Mouse (Mus musculus) ovary, adult 18-20 months (tissue): Measurements from ENCODE around the gene Clstn3.
"Not testable (repeated sequence)": the region's sequence is repeated elsewhere in the genome, so short reads cannot be mapped to it uniquely, and the experiment has no call there.

Experiments
- DNase-seq: peaks from one replicate; pipeline ENCODE4 v3.0.0; 2022; ENCODE audit warnings: low spot score, mixed read lengths

The Clstn3 gene

DNA sequence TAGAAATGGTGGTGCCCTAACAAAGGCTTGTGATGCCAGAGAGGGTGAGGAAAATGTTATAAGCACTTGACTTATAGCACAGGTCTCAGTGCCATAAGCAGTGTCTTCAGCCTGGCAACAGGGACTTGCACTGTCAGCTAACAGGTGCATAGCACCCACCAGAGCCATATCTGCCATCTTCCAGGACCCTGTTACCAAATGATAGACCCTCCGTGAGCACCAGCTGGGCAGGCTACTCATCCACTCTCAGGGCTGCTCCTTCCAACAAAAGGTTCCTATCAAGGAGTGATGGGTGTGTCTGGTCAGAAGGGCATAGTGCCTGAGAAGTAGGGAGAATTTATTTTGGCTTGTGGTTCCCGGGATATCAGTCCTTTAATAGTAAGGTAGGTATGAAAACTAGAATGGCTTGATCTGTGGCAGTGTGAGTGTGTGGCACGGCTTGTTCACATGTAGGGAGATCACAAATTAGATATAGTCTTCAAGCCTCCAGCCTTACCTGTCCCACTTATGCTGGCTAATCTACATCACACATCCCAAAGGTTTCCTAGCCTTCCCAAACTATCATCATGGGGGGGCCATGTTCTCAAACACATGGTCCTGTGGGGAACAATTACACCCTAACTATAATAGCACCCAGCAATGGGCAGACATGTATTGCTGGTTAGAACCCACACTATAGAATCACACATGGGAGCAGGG lies 14.4 kb upstream of the Clstn3 start:
- DNase-seq = no peak

DNA sequence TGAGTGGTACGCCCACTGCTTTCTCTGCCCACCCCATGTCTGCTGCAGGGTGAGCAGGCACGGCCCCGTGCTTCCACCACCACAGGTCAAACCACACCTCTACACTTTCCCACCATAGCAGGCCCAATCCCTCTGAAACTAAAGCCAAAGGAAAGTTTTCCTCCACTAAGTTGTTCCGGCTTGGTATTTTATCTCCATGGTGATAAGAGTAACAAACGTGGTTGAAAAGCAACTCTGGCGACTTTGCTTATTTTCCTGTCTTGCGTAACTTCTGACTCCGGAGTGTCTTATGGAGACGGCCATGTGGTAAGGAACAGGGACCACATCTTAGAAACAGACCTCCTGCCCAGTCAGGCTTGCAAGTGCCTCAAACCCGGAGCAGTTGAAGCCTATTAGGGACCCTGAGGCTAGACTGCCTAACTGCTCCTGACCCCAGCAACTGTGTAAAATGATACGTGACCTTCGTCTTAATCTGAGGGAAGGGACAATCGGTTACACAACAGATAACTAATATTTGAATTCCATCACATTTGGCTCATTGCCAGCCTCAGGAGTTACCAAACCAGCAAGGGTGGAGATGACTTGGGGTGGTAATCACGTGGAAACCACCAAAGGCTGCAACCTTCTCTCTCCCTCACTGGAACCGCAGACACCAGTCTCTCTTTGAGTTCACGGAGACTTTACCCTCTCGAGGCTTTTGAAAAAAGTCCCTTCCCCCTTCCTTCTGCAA lies 13.5 kb upstream of the Clstn3 start:
- DNase-seq = no peak

DNA sequence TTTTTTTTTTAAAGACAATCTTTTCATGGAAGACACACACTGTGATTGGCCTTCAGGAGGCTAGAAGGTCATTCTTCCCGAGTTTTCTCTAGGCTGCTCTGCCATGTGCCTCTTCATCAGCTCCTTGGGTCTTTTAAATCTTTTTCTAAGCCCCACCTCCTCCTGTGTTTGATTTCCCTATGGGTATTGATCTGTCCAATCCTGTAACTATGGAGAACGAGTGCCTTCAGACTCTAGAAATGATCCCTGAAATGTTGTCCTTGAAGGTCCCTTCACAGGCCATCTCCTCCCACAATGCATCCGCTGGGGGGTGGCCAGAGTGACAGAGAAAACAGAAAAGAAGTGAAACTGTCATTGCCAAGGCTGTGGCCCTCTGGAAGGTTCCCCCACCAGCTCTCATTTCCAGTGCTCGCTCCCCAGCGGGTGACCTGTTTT lies 12.6 kb upstream of the Clstn3 start:
- no peak for DNase-seq

DNA sequence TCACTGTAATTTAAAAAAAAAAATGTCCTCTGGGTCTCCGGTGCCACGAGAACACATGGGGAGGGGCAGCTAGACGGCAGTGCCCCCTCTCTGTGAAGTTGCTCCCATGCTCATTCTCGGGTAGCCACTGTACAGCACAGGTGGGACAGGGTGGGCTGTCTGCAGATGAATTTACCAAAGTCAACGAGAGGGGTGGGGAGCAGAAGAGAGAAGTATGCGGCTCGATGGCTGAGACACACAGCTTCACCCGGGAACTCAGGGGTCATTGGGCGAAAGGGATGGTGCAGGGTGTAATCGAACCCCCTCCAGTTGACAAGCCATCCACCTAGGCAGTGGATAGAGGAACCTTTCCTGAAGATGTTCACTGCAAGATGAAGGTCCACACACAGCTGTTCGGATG lies 12.2 kb upstream of the Clstn3 start:
- DNase-seq = no peak

DNA sequence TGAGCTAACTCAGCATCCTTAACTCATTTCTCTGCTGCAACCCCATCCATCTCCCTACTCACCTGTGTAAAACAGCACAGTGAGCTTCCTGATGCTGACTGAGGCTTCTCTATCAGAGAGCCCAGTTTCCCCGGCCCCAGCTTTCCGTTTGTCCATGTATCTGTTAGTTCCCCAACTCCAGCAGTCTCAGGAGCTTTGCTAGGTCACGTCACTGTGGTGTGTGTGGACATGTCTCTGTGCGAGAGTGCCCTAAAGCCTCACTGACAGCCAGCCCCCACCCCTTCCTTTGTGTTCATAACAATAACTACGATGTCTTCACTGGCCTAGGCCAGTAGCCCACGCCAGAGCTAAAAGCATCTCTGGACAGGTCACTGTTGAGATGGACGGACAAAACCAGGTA lies 11.6 kb upstream of the Clstn3 start:
- DNase-seq = no peak

GRCm38 (mm10) chr6:124475335-124476075 lies 10.9 kb upstream of the Clstn3 start:
- DNase-seq = not testable (repeated sequence)

- DNase-seq = no peak
Measured at GRCm38 (mm10) chr6:124474621-124475020, 10.0 kb upstream of the Clstn3 start.

DNA sequence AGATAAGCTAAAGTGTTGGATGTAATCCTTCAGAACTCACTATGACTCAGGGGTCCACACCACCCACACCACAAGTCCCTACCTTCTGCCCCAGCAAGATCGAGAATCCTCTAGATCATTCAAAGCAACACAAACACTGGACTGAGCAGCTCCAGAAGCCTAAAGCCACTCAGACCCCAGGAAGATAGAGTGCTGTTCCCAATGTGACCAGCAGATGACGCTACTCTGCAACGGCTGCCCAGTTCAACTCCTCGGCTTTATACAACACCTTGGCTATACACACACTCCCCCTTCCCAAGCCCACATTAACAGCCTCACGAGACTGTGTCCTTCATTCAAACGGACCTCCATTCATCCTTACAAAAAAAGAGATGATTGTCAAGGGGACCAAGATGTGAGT lies 8.2 kb upstream of the Clstn3 start:
- no peak for DNase-seq

DNA sequence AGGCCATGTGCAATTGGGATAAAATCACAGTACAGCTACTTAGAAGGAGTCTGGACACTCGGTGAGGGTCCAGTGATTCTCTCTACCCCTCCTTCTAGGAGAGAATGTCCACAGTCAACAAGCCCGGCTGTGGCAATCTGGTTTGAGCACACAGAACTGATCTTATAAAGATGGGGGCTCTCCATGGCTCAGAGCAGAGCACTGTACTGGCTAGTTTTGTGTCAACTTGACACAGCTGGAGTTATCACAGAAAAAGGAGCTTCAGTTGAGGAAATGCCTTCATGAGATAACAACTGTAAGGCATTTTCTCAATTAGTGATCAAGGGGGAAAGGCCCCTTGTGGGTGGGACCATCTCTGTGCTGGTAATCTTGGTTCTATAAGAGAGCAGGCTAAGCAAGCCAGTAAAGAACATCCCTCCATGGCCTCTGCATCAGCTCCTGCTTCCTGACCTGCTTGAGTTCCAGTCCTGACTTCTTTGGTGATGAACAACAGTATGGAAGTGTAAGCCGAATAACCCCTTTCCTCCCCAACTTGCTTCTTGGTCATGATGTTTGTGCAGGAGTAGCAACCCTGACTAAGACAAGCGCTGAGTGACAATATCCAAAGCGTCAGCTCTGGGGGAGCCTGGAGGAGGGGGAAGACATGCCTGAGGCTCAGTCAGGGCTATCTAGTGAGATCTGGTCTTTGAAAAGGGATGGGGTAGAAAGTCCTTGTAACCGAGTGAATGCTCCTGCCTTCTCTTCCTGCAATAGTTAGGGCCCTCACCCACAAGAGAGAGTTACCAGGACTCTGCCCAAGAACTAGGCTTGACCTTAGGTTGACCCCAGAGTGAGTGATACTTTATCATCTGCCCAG lies 7.4 kb upstream of the Clstn3 start:
- not testable (repeated sequence) for DNase-seq

- DNase-seq = peak; percentile 55
Measured at GRCm38 (mm10) chr6:124471121-124471520, 6.5 kb upstream of the Clstn3 start.

DNA sequence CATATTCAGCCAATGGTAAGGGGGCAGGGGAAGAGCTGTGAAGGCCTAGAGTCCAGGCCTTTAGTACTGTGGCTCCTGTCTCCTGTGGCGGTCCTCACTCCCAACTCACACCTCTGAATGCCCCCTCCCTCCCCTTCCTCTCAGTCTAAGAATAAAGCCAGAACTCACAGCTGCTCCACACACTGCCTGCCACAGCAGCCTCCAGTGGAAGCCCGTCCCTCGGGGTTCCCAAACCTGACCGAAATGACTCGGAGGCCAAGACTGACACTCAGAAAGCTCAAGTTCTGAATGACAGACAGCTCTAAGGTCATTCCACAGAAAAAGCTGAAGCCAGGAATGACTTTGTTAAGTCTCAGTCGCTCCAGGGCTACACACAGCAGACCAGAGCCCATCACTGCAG lies 1.1 kb upstream of the Clstn3 start:
- no peak for DNase-seq

DNA sequence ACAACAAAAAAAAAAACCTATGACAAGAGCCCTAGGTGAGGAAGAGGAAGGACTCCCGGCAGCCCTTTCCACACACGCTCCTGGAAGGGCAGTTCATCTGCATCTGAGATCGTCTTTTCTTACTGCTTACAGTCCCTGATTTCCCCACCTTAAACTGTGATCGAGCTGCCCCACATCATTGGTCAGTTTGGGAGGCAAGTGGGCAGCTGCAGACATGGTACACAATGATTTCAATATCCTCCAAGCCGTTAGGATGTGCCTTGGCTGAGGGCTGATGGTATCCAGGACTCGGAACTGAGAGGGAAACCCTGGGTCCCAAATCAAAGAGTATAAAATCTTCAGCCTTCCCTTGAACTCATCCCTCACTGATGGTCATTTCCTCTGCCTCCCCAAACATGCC lies 705 bp upstream of the Clstn3 start:
- DNase-seq = no peak

DNA sequence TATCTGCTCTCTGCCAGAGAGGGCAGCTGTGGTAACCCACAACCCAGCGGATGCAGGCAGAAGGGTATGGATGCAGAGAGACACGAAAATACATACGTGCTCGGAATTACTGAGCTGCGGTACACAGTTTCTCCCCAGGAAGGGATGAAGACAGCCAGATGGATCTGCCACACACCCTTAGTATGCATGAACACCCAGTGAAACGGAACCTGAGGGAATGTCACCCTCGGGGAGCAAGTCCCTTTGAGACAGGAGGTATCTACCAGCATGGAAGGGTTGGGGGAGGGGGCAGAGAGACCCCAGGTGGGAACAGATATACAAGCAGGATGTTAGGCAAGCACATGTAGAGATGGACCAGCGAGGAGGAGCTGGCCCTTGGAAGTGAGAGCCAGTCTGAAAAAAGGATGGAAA lies 708 bp downstream of the Clstn3 start:
- DNase-seq = no peak

DNA sequence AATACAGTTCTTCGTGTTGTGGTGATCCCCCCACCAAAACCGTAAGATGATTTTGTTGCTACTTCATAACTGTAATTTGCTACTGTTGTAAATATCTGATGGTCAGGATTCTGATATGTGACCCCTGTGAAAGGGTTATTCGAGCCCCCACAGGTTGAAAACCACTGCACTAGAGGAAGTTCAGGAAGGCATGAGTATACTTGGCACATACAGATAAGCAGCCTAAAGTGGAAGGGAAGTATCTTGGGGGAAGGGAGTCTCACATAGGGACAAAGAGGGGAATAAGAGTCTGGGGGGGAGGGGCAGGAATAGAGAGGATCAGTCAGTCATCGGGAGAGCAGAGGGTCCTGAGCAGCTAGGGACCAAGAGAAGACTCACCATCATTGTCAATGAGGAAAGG lies 5.2 kb downstream of the Clstn3 start:
- DNase-seq = no peak

- no peak for DNase-seq
Measured at GRCm38 (mm10) chr6:124458505-124458904, 6.1 kb downstream of the Clstn3 start.

DNA sequence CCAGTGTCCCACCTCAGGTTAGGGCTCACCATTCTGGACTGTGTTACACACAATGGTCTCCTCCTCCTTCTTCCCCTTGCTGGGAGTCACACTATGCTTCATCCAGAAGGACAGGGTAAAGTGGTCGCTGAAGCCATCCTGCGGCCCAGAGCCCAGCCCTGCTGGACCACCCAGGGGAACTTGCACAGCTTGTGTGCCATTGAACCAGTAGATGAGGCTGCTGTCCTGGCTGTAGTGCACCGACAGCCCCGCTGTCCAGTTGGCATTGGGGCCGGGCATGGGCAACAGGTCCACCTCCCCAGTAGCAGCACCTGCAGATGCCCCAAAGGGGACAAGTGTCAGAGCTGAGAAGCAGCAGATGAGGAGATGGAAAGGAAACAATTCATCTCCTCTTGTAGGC lies 6.8 kb downstream of the Clstn3 start:
- DNase-seq = no peak

- DNase-seq = no peak
Measured at GRCm38 (mm10) chr6:124456243-124456642, 8.4 kb downstream of the Clstn3 start.

DNA sequence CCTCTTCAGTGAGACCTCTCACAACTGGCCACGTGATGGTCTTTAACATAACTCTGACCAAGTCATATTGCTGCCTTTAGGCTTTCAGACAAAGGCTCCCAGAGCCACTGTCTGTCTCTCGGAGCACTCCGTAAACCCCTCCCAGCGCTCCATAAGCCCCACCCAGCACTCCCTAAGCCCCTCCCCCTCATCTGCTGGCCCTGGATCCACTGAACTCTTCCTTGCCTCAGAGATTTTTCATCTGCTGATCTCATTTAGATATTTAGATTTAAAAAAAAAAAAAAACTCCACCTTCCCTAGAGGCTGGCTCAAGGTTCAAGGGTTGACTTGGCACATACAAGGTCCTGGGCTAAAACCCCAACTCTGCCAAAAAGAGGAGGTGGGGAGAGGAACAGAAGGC lies 10.8 kb downstream of the Clstn3 start:
- no peak for DNase-seq

DNA sequence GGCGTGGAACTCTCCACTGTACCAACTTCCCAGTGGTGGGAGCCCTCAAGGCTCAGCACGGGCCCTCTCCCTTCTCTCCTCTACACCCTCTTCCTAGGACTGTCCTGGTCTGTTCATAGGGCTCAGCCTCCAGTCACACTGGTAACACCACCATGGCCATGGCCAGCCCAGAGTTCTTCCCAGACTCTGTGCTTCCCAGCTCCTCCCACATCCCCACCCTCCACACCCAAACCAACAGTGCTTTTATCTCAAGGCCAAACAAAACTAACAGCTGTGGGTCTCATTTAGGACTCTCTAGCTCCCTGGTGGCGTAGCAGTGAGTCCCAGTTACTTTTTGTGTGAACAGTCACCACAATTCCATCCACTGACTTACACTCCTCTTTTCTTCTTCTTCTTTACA lies 12.6 kb downstream of the Clstn3 start:
- DNase-seq = peak; percentile 23

GRCm38 (mm10) chr6:124449668-124450383 lies 14.8 kb downstream of the Clstn3 start:
- no peak for DNase-seq

GRCm38 (mm10) chr6:124448959-124449667 lies 15.5 kb downstream of the Clstn3 start:
- DNase-seq = no peak
